Mouse (Mus musculus): ENCODE results near the gene Zranb3. TPM values are rescaled to one million over a fixed set of nuclear protein-coding genes. Genes with fewer than 3 reads are reported as not detected.
A peak's percentile ranks its signal among the peaks of the same experiment; 100 is the strongest.
"Not testable (repeated sequence)": the region's sequence is repeated elsewhere in the genome, so short reads cannot be mapped to it uniquely, and the experiment has no call there.

Zranb3 gene
- polyA plus RNA-seq, 1 experiment from 2014 or later: 10.4 TPM

- H3K4me1 ChIP-seq (replicated peaks): no peaks in the 10 kb centered on the region
- H3K27me3 ChIP-seq (ENCODE audit: insufficient read depth, poor library complexity, severe bottlenecking): no peaks in the 10 kb centered on the region
- no peak for DNase-seq (ENCODE audit: low spot score)
- H3K9me3 ChIP-seq: no peaks in the 10 kb centered on the region
- peaks cover 8% of the 10 kb centered on the region for H3K36me3 ChIP-seq
- no peak overlapping the region for H3K4me3 ChIP-seq
- 91% methylated on average over 6 of the region's 6 CpGs for WGBS
- H3K27ac ChIP-seq: no peak overlapping the region
These were observed 126.7 kb downstream of the Zranb3 start for GRCm38 (mm10) chr1:127976106-127976505.

DNA sequence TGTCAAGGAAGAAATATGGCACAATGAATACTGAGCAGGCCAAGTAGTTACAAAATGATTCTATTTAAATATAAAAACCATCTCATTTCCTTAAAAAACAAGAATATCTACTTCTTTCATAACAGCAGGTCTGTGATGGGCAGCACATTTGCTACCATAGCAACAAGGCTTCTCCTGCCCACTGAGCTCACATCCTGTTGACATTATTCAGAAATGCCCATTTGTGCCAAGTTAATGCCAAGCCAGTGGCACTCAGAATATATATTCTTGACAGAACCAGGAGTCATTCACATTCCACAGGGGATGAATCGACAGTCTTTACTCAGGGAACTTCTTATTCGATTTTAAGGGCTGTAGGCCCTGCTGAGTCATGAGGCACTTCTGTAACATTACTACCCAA is 127.2 kb downstream of the Zranb3 start:
- 85% methylated on average over 2 of the region's 2 CpGs for WGBS
- H3K27me3 ChIP-seq (ENCODE audit: insufficient read depth, poor library complexity, severe bottlenecking): no peaks in the 10 kb centered on the region
- no peaks in the 10 kb centered on the region for H3K4me1 ChIP-seq (replicated peaks)
- no peaks in the 10 kb centered on the region for H3K9me3 ChIP-seq
- peaks cover 8% of the 10 kb centered on the region for H3K36me3 ChIP-seq
- H3K4me3 ChIP-seq: no peak overlapping the region
- no peak for DNase-seq (ENCODE audit: low spot score)
- H3K27ac ChIP-seq: no peak overlapping the region

DNA sequence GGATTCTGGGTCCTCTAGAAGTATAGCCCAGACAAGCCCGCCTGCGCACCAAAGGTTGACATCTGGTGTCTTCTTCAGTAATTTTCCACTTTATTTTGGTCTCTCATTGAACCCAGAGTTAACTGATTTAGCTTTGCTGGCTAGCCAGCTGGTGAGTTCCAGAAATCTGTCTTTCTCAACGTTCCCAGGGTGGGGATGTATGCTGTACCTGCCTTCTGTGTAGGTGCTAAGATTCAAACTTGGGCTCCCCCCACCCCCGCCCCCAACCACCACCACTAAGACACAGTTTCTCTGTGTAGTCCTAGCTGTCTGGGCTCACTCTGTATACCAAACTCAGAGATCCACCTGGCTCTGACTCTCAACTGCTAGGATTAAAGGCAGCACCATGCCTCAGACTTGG is 128.8 kb downstream of the Zranb3 start:
- no peaks in the 10 kb centered on the region for H3K27me3 ChIP-seq (ENCODE audit: insufficient read depth, poor library complexity, severe bottlenecking)
- no peaks in the 10 kb centered on the region for H3K4me1 ChIP-seq (replicated peaks)
- H3K36me3 ChIP-seq: peaks cover 8% of the 10 kb centered on the region
- no peaks in the 10 kb centered on the region for H3K9me3 ChIP-seq
- 91% methylated on average over 4 of the region's 4 CpGs for WGBS
- no peak for DNase-seq (ENCODE audit: low spot score)
- H3K27ac ChIP-seq: no peak overlapping the region
- no peak overlapping the region for H3K4me3 ChIP-seq

GRCm38 (mm10) chr1:127970870-127971269 is 132.0 kb downstream of the Zranb3 start:
- Histone ChIP-seq H3K9me3 (no peaks in the 10 kb centered on the region), H3K36me3 (peaks cover 5% of the 10 kb centered on the region), H3K27ac (no peak overlapping the region), H3K4me1 (replicated peaks) (no peaks in the 10 kb centered on the region), H3K4me3 (no peak overlapping the region), H3K27me3 (ENCODE audit: insufficient read depth, poor library complexity, severe bottlenecking) (no peaks in the 10 kb centered on the region)
- WGBS: 86% methylated on average over 4 of the region's 4 CpGs
- no peak for DNase-seq (ENCODE audit: low spot score)

GRCm38 (mm10) chr1:127963326-127963725 is 139.5 kb downstream of the Zranb3 start:
- Histone ChIP-seq H3K27me3 (ENCODE audit: insufficient read depth, poor library complexity, severe bottlenecking) (no peaks in the 10 kb centered on the region), H3K36me3 (peaks cover 41% of the 10 kb centered on the region), H3K4me3 (no peak overlapping the region), H3K4me1 (replicated peaks) (peaks cover 16% of the 10 kb centered on the region), H3K9me3 (no peaks in the 10 kb centered on the region), H3K27ac (no peak overlapping the region)
- WGBS: 93% methylated on average over 3 of the region's 3 CpGs
- DNase-seq (ENCODE audit: low spot score): no peak

DNA sequence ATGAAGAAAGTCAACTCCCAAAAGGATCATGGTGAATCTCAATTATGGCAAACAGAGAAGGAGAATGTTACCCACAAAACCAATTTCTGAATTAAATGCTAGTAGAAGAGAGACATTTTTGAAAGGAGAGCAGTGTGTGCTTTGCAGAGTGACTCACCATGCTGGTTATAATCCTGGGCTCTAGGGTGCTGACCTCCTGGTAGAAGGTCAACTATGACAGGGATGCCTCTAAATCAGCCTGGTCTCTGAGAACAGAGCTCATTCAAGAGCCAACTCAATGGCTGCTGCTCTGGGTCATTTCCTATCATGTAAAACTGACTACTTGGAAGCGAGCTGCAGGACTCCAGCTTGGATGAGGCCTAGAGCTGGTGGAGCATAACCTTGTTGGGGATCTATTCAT is 141.7 kb downstream of the Zranb3 start:
- 92% methylated on average over 1 of the region's 1 CpGs for whole genome bisulfite sequencing
- peaks cover 51% of the 10 kb centered on the region for H3K36me3 ChIP-seq

DNA sequence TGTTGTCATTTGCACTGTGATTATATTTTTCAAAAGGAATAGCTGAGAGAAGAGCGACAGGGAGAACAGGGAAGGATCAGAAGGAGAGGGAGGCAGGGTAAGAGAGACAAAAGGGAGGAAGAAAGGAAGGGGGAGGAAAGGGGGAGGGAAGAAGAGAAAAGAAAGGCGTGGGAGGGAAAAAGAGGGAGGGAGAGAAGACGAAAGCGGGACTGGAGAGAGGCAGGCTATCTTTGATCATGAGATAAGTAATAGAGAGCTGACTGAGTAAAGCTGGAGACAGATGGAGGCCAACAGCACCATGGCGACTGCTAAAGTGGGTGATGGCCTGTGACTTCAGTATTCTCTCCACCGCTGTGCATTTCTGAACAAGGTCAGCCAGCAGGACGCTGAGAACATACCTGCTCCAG is 143.5 kb downstream of the Zranb3 start:
- WGBS: 46% methylated on average over 7 of the region's 7 CpGs
- Histone ChIP-seq H3K27ac (peak overlapping the region; percentile 30), H3K9me3 (no peaks in the 10 kb centered on the region), H3K36me3 (peaks cover 53% of the 10 kb centered on the region), H3K4me1 (replicated peaks) (peaks cover 16% of the 10 kb centered on the region), H3K4me3 (no peak overlapping the region), H3K27me3 (ENCODE audit: insufficient read depth, poor library complexity, severe bottlenecking) (no peaks in the 10 kb centered on the region)
- DNase-seq (ENCODE audit: low spot score): no peak

More for the DNA sequence above, 141.7 kb downstream of the Zranb3 start:
- H3K9me3 ChIP-seq: no peaks in the 10 kb centered on the region
- H3K4me1 ChIP-seq (replicated peaks): peaks cover 16% of the 10 kb centered on the region
- no peak for DNase-seq (ENCODE audit: low spot score)
- H3K27ac ChIP-seq: no peak overlapping the region
- no peak overlapping the region for H3K4me3 ChIP-seq
- no peaks in the 10 kb centered on the region for H3K27me3 ChIP-seq (ENCODE audit: insufficient read depth, poor library complexity, severe bottlenecking)

GRCm38 (mm10) chr1:127958801-127959200 is 144.0 kb downstream of the Zranb3 start:
- no peak for DNase-seq (ENCODE audit: low spot score)
- peak overlapping the region; percentile 46 for H3K27ac ChIP-seq
- no peaks in the 10 kb centered on the region for H3K9me3 ChIP-seq
- no peaks in the 10 kb centered on the region for H3K27me3 ChIP-seq (ENCODE audit: insufficient read depth, poor library complexity, severe bottlenecking)
- WGBS: 55% methylated on average over 5 of the region's 5 CpGs
- peaks cover 54% of the 10 kb centered on the region for H3K36me3 ChIP-seq
- no peak overlapping the region for H3K4me3 ChIP-seq
- H3K4me1 ChIP-seq (replicated peaks): peaks cover 16% of the 10 kb centered on the region

- 91% methylated on average over 1 of the region's 1 CpGs for WGBS
- Histone ChIP-seq H3K27me3 (ENCODE audit: insufficient read depth, poor library complexity, severe bottlenecking) (no peaks in the 10 kb centered on the region), H3K36me3 (peaks cover 57% of the 10 kb centered on the region), H3K9me3 (no peaks in the 10 kb centered on the region), H3K4me3 (no peak overlapping the region), H3K4me1 (replicated peaks) (peaks cover 16% of the 10 kb centered on the region), H3K27ac (no peak overlapping the region)
- no peak for DNase-seq (ENCODE audit: low spot score)
These were observed 146.3 kb downstream of the Zranb3 start for GRCm38 (mm10) chr1:127956524-127956923.

- Histone ChIP-seq H3K36me3 (peaks cover 47% of the 10 kb centered on the region), H3K4me3 (no peak overlapping the region)
- 81% methylated on average over 4 of the region's 4 CpGs for WGBS
These were observed 148.0 kb downstream of the Zranb3 start for GRCm38 (mm10) chr1:127954800-127955199.

DNA sequence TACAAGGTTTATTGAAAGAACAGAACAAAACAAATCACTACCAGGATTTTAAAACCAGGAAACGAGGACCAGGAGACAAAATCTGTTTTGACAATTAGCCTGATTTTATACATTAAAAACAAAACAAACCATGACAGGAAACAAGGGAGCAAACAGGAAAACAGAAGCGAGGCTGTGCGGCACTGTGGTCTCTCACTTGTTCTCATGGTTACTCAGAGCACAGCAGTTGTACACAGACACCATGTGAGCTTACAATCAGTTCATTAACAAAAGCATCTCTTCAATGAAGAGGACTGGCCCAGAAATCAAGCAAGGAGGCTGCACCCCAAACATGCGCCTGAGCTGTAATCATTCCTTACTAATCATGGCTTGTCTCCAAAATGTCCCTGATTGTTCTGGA is 148.6 kb downstream of the Zranb3 start:
- not testable (repeated sequence) for H3K4me1 ChIP-seq (replicated peaks); H3K27ac ChIP-seq; H3K27me3 ChIP-seq (ENCODE audit: insufficient read depth, poor library complexity, severe bottlenecking); H3K4me3 ChIP-seq; DNase-seq (ENCODE audit: low spot score); H3K9me3 ChIP-seq
- 86% methylated on average over 4 of the region's 4 CpGs for WGBS
- peaks cover 45% of the 10 kb centered on the region for H3K36me3 ChIP-seq

More at GRCm38 (mm10) chr1:127954800-127955199, 148.0 kb downstream of the Zranb3 start:
- no peak overlapping the region for H3K27ac ChIP-seq
- DNase-seq (ENCODE audit: low spot score): no peak
- no peaks in the 10 kb centered on the region for H3K9me3 ChIP-seq
- no peaks in the 10 kb centered on the region for H3K27me3 ChIP-seq (ENCODE audit: insufficient read depth, poor library complexity, severe bottlenecking)
- peaks cover 14% of the 10 kb centered on the region for H3K4me1 ChIP-seq (replicated peaks)

DNA sequence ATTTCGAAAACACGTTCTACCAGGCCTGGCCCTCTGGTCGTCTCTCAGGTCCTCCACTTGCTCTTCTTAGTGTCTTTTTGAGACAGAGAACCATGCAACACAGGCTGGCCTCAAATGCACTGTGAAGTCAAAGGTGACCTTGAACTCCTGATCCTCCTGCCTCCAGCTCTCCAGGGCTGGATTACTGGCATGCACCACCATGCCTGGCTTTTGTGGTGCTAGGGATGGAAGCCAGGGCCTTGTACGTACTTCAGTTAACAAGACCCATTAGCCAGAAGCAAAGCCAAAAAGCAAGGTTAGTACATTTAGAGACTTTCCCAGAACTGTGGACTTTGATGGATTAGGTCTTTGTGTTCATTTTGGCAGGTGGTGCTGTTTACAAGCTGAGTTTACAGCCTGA is 150.6 kb downstream of the Zranb3 start:
- no peak for DNase-seq (ENCODE audit: low spot score)
- Histone ChIP-seq H3K4me1 (replicated peaks) (no peaks in the 10 kb centered on the region), H3K9me3 (0 out of 2 replicates have a peak, but pooled peaks cover 5% of the 10 kb centered on the region), H3K27ac (no peak overlapping the region), H3K27me3 (ENCODE audit: insufficient read depth, poor library complexity, severe bottlenecking) (no peaks in the 10 kb centered on the region), H3K4me3 (no peak overlapping the region), H3K36me3 (peaks cover 54% of the 10 kb centered on the region)
- 95% methylated on average over 4 of the region's 4 CpGs for WGBS

DNA sequence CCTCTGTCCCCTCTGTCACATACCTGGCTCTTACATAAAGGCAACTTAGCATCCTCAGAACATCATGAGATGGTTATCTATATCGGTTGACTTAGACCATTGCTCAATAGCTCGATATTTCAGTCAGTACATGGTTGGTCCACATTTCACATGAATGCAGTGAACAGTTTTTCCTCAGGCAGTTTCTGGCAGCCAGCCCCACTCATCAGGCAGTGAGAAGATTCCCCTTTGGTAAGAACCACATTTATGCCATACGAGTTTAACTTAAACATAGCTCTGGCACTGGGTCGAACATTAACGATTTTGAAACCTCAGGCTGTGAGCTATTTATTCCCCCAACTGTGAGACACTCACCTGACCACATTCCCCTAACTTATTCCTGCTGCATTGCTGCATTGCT is 154.1 kb downstream of the Zranb3 start:
- 93% methylated on average over 5 of the region's 5 CpGs for WGBS
- H3K27me3 ChIP-seq (ENCODE audit: insufficient read depth, poor library complexity, severe bottlenecking): no peaks in the 10 kb centered on the region
- 0 out of 2 replicates have a peak, but pooled peaks cover 5% of the 10 kb centered on the region for H3K9me3 ChIP-seq
- H3K4me1 ChIP-seq (replicated peaks): no peaks in the 10 kb centered on the region
- H3K36me3 ChIP-seq: peaks cover 56% of the 10 kb centered on the region
- no peak overlapping the region for H3K4me3 ChIP-seq
- no peak for DNase-seq (ENCODE audit: low spot score)
- H3K27ac ChIP-seq: no peak overlapping the region

- H3K36me3 ChIP-seq: peaks cover 56% of the 10 kb centered on the region
- WGBS: 89% methylated on average over 5 of the region's 5 CpGs
- no peak for DNase-seq (ENCODE audit: low spot score)
- H3K4me1 ChIP-seq (replicated peaks): no peaks in the 10 kb centered on the region
- no peak overlapping the region for H3K27ac ChIP-seq
- 0 out of 2 replicates have a peak, but pooled peaks cover 5% of the 10 kb centered on the region for H3K9me3 ChIP-seq
- no peaks in the 10 kb centered on the region for H3K27me3 ChIP-seq (ENCODE audit: insufficient read depth, poor library complexity, severe bottlenecking)
- no peak overlapping the region for H3K4me3 ChIP-seq
These were observed 156.1 kb downstream of the Zranb3 start for GRCm38 (mm10) chr1:127946615-127947249.
